Mouse (Mus musculus) 416B (cell line): ENCODE results near the gene Wdr37.

Experiments used
- DNase-seq: peaks from one replicate; pipeline ENCODE4 v3.0.0; 2011; ENCODE audit warnings: low read depth

Wdr37 gene

DNA sequence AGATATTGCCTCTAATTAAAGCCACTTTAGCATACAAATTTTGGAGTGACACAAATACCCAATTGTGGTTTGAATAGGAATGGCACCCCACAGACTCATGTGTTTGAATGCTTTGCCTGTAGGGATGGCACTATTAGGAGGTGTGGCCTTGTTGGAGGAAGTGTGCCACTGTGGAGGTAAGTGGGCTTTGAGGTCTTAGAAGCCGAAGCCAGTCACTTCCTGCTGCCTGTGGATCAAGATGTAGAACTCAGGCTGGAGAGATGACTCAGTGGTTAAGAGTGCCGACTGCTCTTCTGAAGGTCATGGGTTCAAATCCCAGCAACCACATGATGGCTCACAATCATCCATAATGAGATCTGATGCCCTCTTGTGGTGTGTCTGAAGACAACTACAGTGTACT, 30.8 kb downstream of the Wdr37 start:
- peak; percentile 81 for DNase-seq

DNA sequence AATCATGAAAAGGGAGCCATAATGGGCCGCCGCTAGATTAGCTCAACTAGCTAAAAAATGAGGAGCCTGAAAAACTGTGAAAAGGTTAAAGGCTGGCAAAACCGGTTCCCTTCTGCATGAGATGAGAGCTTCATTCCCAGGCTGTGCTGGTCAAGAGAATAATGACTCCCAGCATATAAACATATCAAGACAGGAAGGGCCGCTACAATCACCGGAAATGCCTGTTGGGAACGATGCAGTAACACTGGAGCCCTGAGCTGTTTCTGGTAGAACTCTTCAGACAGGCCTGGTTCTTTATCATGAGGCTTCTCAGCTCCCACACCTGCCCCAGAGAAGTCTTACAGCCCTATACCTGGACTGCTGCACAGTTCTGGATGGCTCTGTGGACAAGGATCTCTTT, 31.8 kb downstream of the Wdr37 start:
- no peak for DNase-seq

DNA sequence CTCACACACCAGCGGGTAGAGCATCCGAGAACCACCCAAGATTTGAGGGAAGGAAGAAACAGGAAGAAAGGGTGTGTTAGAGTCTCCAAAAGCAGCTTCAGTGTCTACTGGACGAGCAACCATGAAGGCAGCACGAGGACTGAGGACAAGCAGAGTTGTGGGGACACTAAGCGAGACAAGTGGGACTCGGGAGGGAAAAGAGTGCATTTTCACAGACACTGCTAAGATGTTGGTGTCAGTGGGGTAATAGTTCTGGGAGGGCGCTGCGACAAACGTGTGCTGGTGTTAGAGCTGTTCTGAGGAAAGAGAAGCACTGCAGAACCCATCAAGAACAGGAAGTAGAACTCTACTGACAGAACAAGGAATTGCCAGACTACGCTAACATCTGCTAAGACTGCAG, 32.6 kb downstream of the Wdr37 start:
- no peak for DNase-seq

DNA sequence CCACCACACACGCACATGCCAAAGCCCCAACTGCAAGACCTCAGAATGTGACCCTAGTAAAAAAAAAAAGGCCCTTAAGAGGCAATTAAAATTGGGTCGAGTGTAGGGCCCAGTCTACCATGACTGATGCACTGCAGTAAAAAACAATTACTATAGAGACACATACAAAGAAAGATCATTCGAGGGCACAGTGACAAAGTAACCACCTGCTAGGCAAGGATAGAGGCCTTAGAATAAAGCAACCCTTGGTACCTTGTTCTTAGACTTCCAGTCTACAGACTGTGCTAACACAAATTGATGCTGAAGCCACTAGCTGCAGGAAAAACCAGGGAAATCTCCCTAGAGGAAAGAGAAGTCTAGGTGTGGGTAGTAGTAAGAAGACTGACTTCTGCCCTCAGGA, 33.3 kb downstream of the Wdr37 start:
- DNase-seq, result no peak

DNA sequence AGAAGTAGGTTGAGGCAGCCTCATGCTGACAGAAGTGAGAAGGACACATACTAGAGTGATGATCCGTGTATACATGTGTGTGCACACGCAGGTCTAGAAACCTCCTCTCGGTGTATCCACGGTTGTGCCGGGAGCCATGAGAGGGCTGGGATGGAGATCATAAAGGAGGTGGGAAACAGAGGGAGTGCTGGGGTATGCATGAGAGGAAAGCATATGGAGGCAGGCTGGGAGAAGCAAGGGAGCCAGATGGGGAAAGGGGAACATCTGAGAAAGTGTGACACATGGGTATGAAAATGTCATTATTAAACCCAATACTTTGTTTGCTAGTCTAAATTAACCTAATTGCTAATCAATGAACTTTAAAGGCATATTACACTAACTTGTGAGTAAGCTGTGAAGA, 37.1 kb downstream of the Wdr37 start:
- DNase-seq, result no peak

DNA sequence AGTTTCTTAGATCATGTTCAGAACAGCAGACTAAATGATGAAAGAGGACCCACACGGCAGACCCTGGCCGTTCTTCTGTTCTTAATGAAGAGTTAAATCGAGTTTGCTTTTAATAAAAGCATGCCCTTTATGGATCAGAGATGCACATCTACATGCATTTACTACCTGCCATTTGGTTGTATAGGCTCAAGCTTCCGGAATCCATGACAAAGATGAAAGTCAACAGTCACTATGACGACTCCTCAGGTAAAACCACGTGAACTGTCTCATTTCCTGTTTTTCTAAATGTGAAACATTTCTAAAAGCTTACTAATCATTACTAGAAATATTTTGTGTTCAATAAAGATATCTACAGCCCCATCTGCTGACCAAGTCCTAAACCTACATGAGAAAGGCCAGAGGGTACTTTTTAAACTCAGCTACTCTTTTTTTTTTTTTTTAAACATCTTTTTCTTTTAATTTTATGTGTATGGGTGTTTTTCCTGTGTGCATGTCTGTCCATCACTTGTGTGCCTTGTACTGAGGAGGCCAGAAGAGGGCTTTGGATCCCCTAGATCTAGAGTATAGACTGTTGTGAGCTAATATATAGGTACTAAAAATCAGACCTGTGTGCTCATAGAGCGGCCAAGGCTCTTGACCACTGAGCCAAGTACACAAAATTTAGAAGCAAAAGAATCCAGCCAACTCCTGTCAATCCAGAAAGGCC, 40.0 kb downstream of the Wdr37 start:
- peak; percentile 42 for DNase-seq

DNA sequence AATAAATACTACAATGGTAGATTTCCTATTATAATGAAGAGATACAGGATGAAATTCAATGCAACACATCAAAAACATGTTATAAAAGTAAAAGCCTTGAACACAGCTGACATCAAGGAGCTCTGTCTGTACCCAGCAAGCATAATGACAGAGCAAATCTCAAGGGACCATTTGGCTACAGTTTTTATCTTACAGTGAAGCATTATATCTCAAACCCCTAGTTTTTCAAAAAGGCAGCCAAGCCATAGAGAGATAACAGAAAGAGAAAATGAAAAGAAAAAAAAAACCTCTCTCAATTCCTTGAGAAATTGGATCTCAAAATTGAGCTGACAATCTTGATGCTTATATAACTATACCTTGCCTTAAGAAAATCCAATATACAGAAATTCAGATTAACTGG, 41.0 kb downstream of the Wdr37 start:
- DNase-seq, result no peak

DNA sequence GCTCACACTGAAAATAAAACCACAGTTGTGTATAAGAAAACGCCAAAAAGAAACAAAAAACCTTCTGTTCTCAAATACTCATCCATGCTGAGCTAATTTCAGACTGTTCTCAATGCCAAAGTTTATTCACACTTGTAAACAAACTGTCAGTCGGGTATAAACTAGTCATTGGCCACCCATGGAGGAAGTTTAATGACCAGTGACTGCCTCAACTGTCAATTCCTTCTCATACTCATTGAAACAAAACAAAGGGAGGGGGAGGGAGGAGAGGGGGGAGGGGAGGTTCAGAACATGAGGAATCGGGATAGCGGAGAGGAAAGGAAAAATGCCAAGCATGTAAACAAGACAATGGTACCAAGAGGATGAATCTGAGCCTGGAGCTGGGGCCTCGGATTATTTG, 41.9 kb downstream of the Wdr37 start:
- DNase-seq, result no peak

DNA sequence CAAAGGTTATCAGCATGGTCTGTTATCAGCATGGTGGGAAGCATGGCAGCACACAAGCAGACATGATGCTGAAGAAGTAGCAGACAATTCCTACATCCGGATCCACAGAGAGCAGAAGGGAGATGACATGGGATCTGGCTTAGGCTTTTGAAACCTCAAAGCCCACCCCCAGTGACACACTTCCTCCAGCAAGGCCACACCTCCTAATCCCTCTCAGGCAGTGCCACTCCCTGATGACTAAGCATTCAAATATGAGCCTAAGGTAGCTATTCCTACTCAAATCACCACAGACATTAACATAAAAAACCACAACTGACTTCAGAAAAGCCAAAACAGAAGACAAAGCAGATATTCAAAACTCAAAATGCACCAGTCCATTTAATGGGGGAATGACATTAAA, 42.8 kb downstream of the Wdr37 start:
- DNase-seq, result peak; percentile 61

DNA sequence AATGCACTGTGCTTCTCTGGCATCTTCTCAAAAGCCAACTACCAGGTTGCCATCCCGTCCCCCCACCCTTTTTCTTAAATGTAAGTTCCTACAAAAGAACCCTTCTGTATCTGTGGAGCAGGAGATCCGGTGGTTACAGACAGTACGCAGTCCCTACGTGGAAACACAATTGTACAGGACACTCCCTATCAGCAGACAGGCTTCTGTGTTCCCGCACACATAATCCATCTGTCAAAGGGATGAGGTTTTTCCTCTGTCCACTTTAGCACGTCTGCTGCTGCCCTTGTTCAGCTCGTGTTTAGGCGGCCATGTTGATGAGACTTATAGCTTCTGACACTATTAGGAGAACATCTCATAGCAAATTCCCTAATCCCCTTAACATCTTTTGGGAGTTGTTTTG, 48.2 kb downstream of the Wdr37 start:
- no peak for DNase-seq

DNA sequence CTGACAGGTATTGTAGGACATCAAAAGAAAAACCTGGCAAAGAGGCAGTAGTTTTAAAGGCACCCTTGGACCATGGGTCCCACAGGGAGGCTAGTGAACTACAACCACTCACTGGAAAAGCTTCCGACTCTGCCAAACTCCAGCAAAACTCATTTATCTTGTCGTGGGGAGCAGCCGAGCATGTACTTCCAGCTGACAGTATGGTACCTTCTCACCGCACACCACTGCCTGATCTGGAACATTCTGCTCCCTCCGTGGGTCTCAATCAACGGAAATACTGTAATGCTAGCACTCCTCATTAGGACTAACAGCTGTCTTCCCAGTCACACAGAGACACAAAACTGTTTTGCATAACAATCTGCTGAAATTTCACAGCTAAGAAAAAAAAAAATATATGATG, 48.6 kb downstream of the Wdr37 start:
- no peak for DNase-seq

DNA sequence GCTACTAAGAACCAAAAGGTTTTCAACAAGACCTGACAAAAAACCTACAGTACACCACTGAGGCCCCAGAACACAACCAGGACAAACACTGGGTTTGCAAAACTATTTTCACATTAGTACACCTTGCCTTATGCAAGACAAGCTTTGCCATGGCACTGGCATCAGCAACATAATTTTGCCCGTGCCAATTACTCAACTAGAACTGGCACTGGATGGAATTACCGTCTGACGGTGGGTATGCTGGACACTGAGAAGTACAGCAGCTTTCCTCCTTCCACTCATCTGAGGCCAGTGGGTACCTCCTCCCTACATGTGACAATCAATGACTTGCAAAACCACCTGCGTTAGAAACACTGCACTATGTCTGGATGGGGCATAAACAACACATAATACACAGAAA, 49.5 kb downstream of the Wdr37 start:
- DNase-seq, result no peak

DNA sequence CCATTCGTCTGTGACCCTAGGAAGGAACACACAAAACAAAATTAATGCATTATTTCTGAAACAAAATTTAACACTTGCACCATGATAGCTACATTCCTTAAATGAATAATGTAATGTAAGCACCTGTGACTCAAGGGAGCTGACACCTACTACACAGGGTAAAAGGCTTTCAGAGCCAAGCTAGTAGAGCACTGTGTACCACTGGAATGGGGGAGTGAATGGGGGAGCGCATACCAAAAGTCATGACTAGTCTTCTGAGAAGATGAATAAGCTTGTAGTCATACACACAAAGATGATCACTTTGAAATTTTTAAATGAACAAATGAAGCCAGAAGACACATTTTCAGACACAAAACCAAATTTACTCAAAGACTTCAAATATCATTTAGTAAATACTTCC, 65.8 kb downstream of the Wdr37 start:
- no peak for DNase-seq

DNA sequence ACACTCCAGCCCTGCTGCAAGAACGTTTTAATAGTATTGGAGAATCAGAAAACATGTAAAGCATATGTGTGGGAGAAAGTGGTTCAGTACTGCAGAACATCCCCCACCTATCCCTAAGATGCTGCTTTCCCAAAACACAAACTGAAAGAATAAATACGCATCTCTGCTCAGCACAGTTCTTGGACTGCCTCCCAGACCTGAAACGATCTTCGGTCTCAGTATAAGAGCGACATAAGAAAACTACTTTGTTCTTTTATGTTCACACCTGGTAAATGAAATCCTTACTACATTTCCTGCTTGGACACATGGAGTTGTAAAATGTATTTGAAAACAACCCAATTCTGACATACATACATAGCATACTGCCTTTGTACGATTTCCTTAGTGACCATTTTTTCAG, 71.1 kb downstream of the Wdr37 start:
- no peak for DNase-seq

DNA sequence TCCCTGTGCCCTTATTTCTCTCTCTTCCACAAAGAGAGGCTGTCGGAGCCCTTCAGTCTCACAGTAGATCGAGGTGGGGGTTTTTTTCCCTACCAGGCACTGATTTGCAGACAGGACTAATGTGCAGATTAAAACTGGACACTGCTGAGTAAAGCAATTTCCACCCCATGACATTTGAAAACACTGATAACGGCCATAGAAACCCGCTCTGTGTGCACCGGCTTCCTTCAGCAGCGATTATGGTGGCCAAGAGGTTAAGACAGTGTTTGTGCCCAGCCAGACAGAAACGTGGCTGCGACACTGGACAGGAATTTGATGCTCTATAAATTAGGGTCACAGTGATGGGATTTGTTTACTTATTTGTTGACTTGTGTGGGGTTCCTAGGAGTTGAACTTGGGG, 78.5 kb downstream of the Wdr37 start:
- DNase-seq, result no peak

DNA sequence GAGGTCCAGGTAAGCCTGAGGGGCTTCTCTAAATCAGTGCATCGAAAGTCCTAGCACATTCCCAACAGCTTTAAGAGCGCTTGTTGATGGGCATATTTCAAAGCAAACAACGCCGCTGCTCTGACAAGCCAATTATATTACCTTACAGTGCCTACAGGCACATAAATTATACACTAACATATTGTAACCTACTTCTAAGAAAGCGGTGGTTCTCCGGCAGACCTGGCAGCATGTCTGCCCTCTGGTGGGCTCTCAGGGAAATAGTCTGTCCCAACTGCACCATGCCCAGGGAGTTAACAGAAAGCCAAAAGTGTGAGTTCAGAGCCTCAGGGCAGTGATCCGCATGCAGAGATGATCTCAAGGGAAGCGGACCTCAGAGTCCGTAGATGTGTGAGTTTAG, 86.5 kb downstream of the Wdr37 start:
- DNase-seq, result peak; percentile 61

DNA sequence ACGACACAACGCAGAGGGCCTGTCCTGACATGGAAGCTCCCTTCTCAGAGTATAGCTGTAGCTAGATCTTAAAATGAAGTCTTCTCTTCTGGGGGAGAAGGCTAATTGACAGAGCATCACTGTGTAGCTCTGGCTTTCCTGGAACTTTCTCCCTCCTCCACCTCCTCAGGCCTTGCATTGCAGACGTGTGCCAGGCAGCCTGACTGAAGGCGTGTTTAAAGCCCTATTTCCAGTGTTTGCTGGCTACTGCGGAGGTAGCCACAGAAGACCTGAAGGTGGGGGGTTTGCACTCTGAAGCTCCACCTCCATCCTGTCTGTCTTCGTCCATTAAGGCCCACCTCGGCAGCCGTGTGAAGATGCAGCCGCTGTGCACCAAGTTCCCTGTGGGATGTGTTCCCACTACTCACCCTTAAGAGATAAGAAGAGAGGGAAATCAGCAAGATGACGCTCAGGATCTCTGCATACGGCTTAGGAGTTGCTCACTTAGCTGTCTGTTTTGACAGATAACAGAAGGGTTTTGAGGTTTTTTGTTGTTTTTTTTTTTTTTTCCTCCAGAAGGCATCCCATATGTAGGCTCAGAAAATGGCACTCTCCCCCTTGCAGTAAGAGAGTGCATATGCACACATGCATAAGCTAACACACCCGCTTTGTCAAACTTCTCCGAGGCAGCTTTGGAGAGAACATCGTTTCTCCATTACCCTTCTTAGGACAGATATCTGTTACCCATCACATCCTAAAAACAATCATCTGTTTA, 87.2 kb downstream of the Wdr37 start:
- no peak for DNase-seq

DNA sequence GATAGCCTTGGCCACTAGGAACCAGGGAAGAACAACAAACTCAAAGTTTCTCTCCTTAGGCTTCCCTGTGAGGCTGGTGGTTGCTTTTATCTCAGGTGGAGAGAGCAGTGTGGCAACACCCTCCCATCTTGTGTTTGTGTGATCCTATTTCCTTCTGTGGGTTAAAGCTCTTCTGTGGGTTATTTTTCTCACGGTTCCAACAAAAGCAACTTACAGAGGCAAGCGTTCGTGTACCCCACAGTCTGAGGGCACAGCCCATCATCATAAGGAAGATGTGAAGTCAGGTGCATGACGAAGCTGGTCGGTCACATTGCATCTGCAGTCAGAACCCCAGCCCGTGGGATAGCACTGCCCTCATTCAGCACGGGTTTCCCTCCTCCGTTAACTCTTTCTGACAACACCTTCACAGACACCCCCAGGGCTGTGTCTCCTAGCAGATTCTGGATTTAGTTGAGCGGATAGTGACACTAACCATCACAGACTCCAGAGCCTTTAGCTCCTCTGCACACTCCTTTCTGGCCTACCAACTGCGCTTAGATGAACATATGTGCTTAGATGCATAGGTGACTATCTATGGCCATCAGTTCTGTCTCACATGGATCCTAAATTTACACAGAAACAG, 87.9 kb downstream of the Wdr37 start:
- DNase-seq, result no peak

DNA sequence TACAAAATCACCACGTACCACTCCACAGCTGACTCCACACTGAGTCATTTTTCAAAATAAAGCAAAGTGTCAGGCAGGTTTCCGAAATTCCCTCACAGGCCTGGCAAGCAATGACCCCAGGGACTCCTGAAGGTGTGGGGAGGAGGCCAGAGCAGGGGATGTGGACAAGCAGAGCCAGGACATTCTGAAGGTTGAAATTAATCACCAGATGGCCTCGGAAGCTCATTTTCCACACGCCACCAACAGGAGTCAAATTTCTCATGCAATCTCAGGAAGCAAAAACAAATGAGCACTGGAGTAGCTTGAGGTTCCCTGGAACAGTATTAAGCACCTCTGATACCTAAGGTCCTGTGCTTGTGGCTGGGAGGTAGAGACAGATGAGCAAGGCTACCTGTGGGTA, 89.1 kb downstream of the Wdr37 start:
- DNase-seq, result no peak

DNA sequence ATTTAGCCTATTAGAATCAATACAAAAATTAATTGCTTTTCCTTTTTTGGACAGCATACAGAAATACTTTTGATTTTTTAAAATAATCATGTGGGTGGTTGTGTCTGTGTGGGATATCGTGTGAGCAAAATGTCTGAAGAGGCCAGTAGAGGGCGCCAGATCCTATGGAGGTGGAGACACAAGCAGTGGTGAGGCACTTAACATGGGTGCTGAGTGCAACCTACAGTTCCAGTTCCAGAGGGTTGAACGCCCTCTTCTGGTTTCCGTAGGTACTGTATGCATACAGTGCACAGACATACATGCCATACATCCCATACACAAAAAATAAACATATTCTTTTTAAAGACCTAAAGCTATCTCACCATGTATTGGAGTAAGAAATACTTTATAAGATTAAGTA, 91.3 kb downstream of the Wdr37 start:
- peak; percentile 91 for DNase-seq

DNA sequence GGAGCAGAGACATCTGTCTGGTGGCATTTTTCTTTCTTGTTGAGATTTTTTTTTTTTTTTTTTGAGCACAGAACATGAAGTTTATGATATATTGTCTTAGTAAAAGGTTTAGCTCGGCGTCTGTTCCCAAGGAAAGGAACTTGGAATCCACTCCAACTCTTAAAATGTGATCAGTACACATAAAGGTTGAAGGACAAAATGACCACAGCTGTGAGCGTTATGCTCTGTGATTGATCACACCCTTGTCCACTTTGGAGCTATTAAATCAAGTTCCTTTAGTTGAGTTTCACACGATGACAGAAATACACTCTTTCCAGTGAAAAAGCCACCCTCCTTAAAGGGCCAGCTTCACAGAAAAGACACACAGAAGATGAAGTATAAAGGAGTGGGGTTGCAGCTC, 101.1 kb downstream of the Wdr37 start:
- no peak for DNase-seq

DNA sequence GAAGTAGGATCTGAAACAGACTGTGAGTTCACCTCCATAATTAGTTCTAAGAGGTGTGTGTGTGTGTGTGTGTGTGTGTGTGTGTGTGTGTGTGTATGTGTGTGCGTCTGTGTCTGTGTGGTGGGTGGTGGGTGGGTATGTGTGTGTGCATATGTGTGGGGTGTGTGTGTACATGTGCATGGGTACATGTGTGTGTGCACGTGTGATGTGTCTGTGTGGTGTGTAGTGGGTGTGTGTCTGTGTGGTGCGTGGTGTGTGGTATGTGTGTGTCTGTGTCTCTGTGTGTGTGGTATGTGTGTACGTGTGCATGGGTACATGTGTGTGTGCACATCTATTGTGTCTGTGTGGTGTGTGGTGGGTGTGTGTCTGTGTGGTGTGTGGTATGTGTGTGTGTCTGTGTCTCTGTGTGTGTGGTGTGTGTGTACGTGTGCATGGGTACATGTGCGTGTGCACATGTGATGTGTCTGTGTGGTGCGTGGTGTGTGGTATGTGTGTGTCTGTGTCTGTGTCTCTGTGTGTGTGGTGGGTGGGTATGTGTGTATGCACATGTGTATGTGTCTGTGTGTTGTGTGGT, 102.0 kb downstream of the Wdr37 start:
- no peak for DNase-seq

DNA sequence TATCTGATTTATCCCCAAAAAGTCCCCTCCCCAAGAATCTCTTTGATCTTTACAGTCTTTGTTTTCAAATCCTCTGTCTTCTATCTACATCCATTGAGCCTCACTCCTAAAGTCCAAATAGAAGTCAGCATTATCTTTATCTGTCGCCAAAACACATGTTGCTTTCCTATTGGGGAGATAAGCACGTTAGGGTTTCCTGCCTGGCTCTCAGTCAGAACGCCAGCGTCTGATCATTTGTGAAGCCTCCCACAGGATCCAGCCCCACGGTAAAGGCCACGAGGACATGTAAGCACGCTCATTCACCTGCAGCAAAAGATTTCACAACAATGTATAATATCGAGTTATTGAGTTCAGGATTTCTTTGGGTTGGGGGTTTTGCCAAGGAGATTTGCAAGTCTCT, 110.8 kb downstream of the Wdr37 start:
- peak; percentile 68 for DNase-seq
